Mouse (Mus musculus): ENCODE measurements at regions not wholly inside any gene's neighbourhood (a gene's known extent, or its start where the extent isn't known, plus 50 kb on each side); places are given as distances from the start of the nearest gene placed in this dataset.

DNA sequence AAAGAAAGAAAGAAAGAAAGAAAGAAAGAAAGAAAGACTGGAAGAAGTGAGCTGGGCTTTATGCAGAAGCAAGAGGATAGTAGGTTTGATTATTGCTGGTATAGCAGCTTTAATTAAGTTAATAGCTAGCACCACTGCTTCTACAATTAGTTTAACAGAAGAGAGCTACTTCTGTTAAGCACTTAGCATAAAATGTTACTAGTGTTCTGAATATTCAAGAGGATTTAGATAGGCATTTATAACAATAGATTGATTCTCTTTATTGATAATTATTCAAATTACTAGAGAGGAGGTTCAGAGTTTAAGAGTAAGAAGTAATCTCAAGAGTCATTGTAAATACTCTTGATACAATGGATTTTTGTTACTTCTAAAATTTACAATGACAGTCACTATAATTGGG lies 346.1 kb upstream of the Pdgfd start:
- no peak overlapping the region for H3K9ac ChIP-seq (ENCODE audit: low read depth, low read length, severe bottlenecking)
- DNase-seq (ENCODE audit: low spot score) (no peak), ATAC-seq (ENCODE audit: low FRiP score, low read depth) (no peak)
- no peaks in the 10 kb centered on the region for H3K36me3 ChIP-seq (ENCODE audit: control insufficient read depth, insufficient read depth, low read length)
- no peaks in the 10 kb centered on the region for H3K27me3 ChIP-seq (ENCODE audit: control insufficient read depth, insufficient read depth, low read length)
- H3K9me3 ChIP-seq (ENCODE audit: control insufficient read depth, low read length), result peaks cover 5% of the 10 kb centered on the region; the same call in 1 of the 2 replicates
- H3K27ac ChIP-seq (replicated peaks; ENCODE audit: low read depth, low read length), result no peak overlapping the region
- no peak overlapping the region for H3K4me3 ChIP-seq (replicated peaks; ENCODE audit: low read length)
- no peak overlapping the region for H3K4me2 ChIP-seq (replicated peaks; ENCODE audit: low read depth, low read length, severe bottlenecking)
- H3K4me1 ChIP-seq (ENCODE audit: control insufficient read depth, insufficient read depth, low read length), result no peaks in the 10 kb centered on the region
- TF ChIP-seq POLR2A (IDR thresholded peaks at IDR 0.05; ENCODE audit: borderline replicate concordance, extremely low read depth, insufficient read depth, insufficient read length), result no peak

GRCm38 (mm10) chr9:5828871-5829270 lies 339.5 kb upstream of the Pdgfd start:
- ATAC-seq (ENCODE audit: low FRiP score, low read depth) (no peak), DNase-seq (ENCODE audit: low spot score) (no peak)
- H3K4me3 ChIP-seq (replicated peaks; ENCODE audit: low read length), result no peak overlapping the region
- H3K27me3 ChIP-seq (ENCODE audit: control insufficient read depth, insufficient read depth, low read length), result no peaks in the 10 kb centered on the region
- no peaks in the 10 kb centered on the region for H3K36me3 ChIP-seq (ENCODE audit: control insufficient read depth, insufficient read depth, low read length)
- TF ChIP-seq POLR2A (IDR thresholded peaks at IDR 0.05; ENCODE audit: borderline replicate concordance, extremely low read depth, insufficient read depth, insufficient read length), result no peak
- H3K27ac ChIP-seq (replicated peaks; ENCODE audit: low read depth, low read length), result no peak overlapping the region
- H3K9ac ChIP-seq (ENCODE audit: low read depth, low read length, severe bottlenecking), result no peak overlapping the region
- H3K4me2 ChIP-seq (replicated peaks; ENCODE audit: low read depth, low read length, severe bottlenecking), result no peak overlapping the region
- H3K4me1 ChIP-seq (ENCODE audit: control insufficient read depth, insufficient read depth, low read length), result no peaks in the 10 kb centered on the region
- H3K9me3 ChIP-seq (ENCODE audit: control insufficient read depth, low read length), result no peaks in the 10 kb centered on the region

- no peak overlapping the region for H3K27ac ChIP-seq (replicated peaks; ENCODE audit: low read depth, low read length)
- no peaks in the 10 kb centered on the region for H3K27me3 ChIP-seq (ENCODE audit: control insufficient read depth, insufficient read depth, low read length)
- no peak overlapping the region for H3K4me3 ChIP-seq (replicated peaks; ENCODE audit: low read length)
- ATAC-seq (ENCODE audit: low FRiP score, low read depth) (peak; percentile 87), DNase-seq (ENCODE audit: low spot score) (peak; percentile 65)
- 0 out of 2 replicates have a peak, but pooled peaks cover 8% of the 10 kb centered on the region for H3K4me1 ChIP-seq (ENCODE audit: control insufficient read depth, insufficient read depth, low read length)
- no peak overlapping the region for H3K4me2 ChIP-seq (replicated peaks; ENCODE audit: low read depth, low read length, severe bottlenecking)
- H3K9ac ChIP-seq (ENCODE audit: low read depth, low read length, severe bottlenecking), result no peak overlapping the region
- H3K9me3 ChIP-seq (ENCODE audit: control insufficient read depth, low read length), result no peaks in the 10 kb centered on the region
- H3K36me3 ChIP-seq (ENCODE audit: control insufficient read depth, insufficient read depth, low read length), result no peaks in the 10 kb centered on the region
- WGBS, result 19% methylated on average over 3 of the region's 3 CpGs
- no peak for TF ChIP-seq POLR2A (IDR thresholded peaks at IDR 0.05; ENCODE audit: borderline replicate concordance, extremely low read depth, insufficient read depth, insufficient read length)
Measured at GRCm38 (mm10) chr9:5842381-5842780, 326.0 kb upstream of the Pdgfd start.

GRCm38 (mm10) chr9:5879725-5880124 lies 288.7 kb upstream of the Pdgfd start:
- Histone ChIP-seq H3K27me3 (ENCODE audit: control insufficient read depth, insufficient read depth, low read length) (no peaks in the 10 kb centered on the region), H3K9ac (ENCODE audit: low read depth, low read length, severe bottlenecking) (no peak overlapping the region), H3K27ac (replicated peaks; ENCODE audit: low read depth, low read length) (no peak overlapping the region), H3K36me3 (ENCODE audit: control insufficient read depth, insufficient read depth, low read length) (no peaks in the 10 kb centered on the region), H3K4me2 (replicated peaks; ENCODE audit: low read depth, low read length, severe bottlenecking) (no peak overlapping the region), H3K4me3 (replicated peaks; ENCODE audit: low read length) (no peak overlapping the region), H3K4me1 (ENCODE audit: control insufficient read depth, insufficient read depth, low read length) (no peaks in the 10 kb centered on the region), H3K9me3 (ENCODE audit: control insufficient read depth, low read length) (no peaks in the 10 kb centered on the region)
- no peak for TF ChIP-seq POLR2A (IDR thresholded peaks at IDR 0.05; ENCODE audit: borderline replicate concordance, extremely low read depth, insufficient read depth, insufficient read length)
- ATAC-seq (ENCODE audit: low FRiP score, low read depth) (no peak), DNase-seq (ENCODE audit: low spot score) (no peak)
- WGBS, result 79% methylated on average over 1 of the region's 1 CpGs

DNA sequence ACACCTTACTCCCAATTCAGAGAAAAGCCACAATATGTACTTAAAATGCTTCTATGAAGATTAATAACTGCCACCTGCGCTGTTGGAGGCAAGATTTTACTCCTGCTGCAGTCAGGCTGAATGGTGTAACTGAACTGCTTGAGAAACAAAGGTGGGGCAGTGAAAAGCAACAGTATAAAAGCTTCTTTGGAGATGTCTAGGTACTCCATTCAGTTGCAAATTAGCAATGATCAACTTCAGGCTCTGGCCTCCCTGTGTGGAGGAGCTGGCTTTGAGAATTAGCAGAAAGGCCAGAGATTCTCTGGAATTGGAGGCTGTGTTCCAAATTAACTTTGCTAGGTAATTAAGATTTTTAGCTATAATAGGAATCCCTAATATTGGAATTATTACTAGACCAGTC lies 245.9 kb upstream of the Pdgfd start:
- Histone ChIP-seq H3K4me2 (replicated peaks; ENCODE audit: low read depth, low read length, severe bottlenecking) (no peak overlapping the region), H3K27me3 (ENCODE audit: control insufficient read depth, insufficient read depth, low read length) (no peaks in the 10 kb centered on the region), H3K27ac (replicated peaks; ENCODE audit: low read depth, low read length) (no peak overlapping the region), H3K36me3 (ENCODE audit: control insufficient read depth, insufficient read depth, low read length) (no peaks in the 10 kb centered on the region), H3K4me3 (replicated peaks; ENCODE audit: low read length) (no peak overlapping the region), H3K4me1 (ENCODE audit: control insufficient read depth, insufficient read depth, low read length) (no peaks in the 10 kb centered on the region), H3K9ac (ENCODE audit: low read depth, low read length, severe bottlenecking) (no peak overlapping the region), H3K9me3 (ENCODE audit: control insufficient read depth, low read length) (no peaks in the 10 kb centered on the region)
- ATAC-seq (ENCODE audit: low FRiP score, low read depth) (no peak), DNase-seq (ENCODE audit: low spot score) (no peak)
- WGBS, result 78% methylated on average over 1 of the region's 1 CpGs
- TF ChIP-seq POLR2A (IDR thresholded peaks at IDR 0.05; ENCODE audit: borderline replicate concordance, extremely low read depth, insufficient read depth, insufficient read length), result no peak
